Mouse (Mus musculus): ENCODE results near the gene Arhgef25. TPM values are rescaled to one million over a fixed set of nuclear protein-coding genes. Genes with fewer than 3 reads are reported as not detected.
A peak's percentile ranks its signal among the peaks of the same experiment; 100 is the strongest.
"Not testable (repeated sequence)": the region's sequence is repeated elsewhere in the genome, so short reads cannot be mapped to it uniquely, and the experiment has no call there.

Gene Arhgef25
- polyA plus RNA-seq, 1 experiment from 2014 or later: 21.3 TPM

DNA sequence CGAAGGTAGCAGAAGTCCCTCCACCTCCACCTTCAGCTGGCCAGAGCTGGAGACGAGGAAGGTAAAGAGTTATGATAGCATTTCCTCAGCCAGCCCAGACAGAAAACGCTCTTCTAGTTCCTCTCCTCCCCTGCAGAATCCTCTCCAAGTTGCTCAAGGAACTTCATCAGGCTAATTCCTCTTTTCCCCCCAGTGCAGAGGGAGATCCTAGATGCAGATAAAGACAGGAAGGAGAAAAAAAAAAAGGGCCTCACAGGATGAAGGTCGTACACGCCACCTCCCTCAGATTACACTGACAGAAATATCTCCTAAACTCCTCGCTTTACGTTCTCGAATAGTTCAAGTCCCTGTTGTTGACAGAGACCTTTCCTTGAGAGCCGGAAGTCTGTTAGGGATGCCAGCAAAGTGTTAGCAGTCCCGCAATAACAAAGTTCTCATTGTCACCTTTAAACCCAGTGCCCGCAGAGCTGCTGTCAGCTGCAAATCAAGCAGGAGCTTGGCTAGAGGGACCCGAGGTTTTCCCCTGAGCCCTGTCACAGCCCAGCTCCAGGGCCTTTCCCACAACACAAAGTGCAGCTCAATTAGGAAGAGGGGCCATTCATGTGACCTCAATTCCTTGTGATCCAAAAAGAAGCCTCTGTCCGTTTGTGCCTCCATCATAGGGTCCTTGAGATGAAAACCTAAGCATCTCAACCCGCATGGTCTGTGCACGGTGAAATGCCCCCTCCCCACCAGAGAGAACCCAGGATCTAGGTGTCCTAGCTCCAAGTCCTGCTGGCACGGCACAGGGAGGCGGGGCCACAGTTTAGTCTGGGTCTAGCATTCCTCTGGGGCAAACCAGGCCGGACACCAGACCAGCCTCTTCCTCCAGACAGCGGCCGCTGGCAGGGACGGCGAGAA is 4.8 kb upstream of the Arhgef25 start:
- Histone ChIP-seq H3K9ac (peak overlapping the region; percentile 88), H3K4me2 (peak overlapping the region; percentile 94), H3K9me3 (replicated peaks) (no peaks in the 10 kb centered on the region), H3K27ac (ENCODE audit: poor library complexity, severe bottlenecking) (peak overlapping the region; percentile 91), H3K4me1 (replicated peaks) (peaks cover 39% of the 10 kb centered on the region), H3K27me3 (replicated peaks) (no peaks in the 10 kb centered on the region), H3K36me3 (peaks cover 42% of the 10 kb centered on the region), H3K4me3 (peak overlapping the region; percentile 88)
- 8% methylated on average over 22 of the region's 22 CpGs for WGBS
- ATAC-seq (ENCODE audit: insufficient number of reproducible peaks, low FRiP score): peak; percentile 70

DNA sequence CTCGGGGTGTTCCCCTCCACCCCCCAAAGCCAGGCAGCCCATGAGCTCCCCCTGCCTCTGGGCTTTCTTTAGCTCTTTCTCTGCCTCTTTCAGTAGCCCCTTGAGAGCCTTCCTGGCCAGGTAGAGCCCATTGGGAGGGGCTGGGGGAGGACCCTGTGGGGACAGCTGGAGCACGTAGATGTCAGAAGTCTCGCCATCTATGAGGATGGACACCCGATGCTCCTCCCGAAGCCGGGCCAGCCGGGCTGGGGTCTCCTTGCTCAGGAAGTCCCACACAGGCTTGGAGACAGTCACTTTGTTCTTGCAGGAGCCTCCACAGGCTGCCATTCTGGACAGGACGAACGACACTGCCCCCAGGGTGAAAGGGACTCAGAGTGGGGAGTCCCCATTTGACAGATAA is 3.1 kb upstream of the Arhgef25 start:
- H3K4me3 ChIP-seq: no peak overlapping the region
- peaks cover 25% of the 10 kb centered on the region for H3K36me3 ChIP-seq
- H3K4me2 ChIP-seq: no peak overlapping the region
- peaks cover 54% of the 10 kb centered on the region for H3K4me1 ChIP-seq (replicated peaks)
- WGBS: 76% methylated on average over 9 of the region's 9 CpGs
- no peaks in the 10 kb centered on the region for H3K27me3 ChIP-seq (replicated peaks)
- no peaks in the 10 kb centered on the region for H3K9me3 ChIP-seq (replicated peaks)
- no peak for ATAC-seq (ENCODE audit: insufficient number of reproducible peaks, low FRiP score)
- no peak overlapping the region for H3K9ac ChIP-seq
- H3K27ac ChIP-seq (ENCODE audit: poor library complexity, severe bottlenecking): no peak overlapping the region

DNA sequence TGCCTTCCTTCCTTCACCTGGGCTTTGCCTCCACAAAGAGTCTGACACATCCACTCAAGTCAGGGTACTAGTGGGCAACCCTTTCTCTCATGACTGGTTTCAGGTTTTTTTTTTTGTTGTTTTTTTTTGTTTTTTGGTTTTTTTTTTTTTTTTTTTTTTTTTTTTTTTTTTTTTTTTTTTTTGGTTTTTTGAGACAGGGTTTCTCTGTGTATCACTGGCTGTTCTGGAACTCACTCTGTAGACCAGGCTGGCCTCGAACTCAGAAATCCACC is 2.1 kb upstream of the Arhgef25 start:
- not testable (repeated sequence) for H3K9ac ChIP-seq; ATAC-seq (ENCODE audit: insufficient number of reproducible peaks, low FRiP score); H3K27me3 ChIP-seq (replicated peaks); H3K4me2 ChIP-seq; H3K27ac ChIP-seq (ENCODE audit: poor library complexity, severe bottlenecking); H3K4me3 ChIP-seq; H3K9me3 ChIP-seq (replicated peaks)
- Histone ChIP-seq H3K36me3 (peaks cover 19% of the 10 kb centered on the region), H3K4me1 (replicated peaks) (peaks cover 54% of the 10 kb centered on the region)
- 58% methylated on average over 1 of the region's 1 CpGs for WGBS

DNA sequence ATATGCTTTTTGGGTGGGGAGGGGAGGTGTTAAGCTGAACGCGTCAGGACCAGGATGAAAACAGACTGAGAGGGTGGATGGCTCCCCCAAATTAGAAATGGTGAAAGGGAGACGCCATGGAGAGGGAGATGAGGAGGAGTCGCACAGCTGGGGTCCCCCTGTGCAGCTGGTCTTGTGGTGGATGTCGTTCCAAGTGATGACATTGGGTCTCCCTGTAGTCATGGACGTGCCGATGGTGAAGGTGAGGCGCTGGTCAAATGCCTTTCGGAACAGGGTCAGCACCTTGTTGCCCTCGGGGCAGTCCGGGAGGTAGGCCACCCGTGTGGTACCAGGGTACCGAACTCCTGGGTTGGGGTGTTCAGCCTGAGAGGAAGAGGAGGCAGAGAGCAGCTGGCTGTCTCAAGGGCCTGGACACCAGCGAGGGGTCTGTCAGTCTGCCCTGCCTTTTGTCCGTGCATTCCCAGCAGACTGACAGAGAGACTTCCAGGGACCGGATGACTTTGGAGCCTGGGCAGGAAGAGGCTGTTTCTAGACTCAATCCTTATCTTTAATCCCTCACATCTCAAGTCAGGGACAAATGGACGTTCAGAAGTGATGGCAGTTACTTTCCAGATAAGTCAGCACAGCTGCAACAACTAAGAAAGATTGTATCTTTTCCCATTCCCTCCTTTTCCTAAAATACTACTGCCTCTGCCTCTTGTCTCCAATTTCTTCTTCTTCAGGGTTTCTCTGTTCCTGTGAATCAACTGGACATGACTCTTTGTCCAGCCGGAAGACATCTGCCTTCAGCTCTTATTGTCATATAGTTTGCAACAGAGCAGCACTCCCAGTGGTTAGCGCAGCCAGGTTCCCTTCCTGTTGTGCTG is 1.5 kb upstream of the Arhgef25 start:
- ATAC-seq (ENCODE audit: insufficient number of reproducible peaks, low FRiP score): no peak
- H3K27ac ChIP-seq (ENCODE audit: poor library complexity, severe bottlenecking): 0 out of 2 replicates have a peak overlapping the region, but pooled peaks have one; percentile 49
- no peak overlapping the region for H3K9ac ChIP-seq
- H3K9me3 ChIP-seq (replicated peaks): 0 out of 2 replicates have a peak, but pooled peaks cover 3% of the 10 kb centered on the region
- no peak overlapping the region for H3K4me3 ChIP-seq
- peaks cover 25% of the 10 kb centered on the region for H3K36me3 ChIP-seq
- no peaks in the 10 kb centered on the region; the same call in 1 of the 2 replicates for H3K27me3 ChIP-seq (replicated peaks)
- peaks cover 50% of the 10 kb centered on the region for H3K4me1 ChIP-seq (replicated peaks)
- no peak overlapping the region for H3K4me2 ChIP-seq
- 56% methylated on average over 19 of the region's 19 CpGs for WGBS

DNA sequence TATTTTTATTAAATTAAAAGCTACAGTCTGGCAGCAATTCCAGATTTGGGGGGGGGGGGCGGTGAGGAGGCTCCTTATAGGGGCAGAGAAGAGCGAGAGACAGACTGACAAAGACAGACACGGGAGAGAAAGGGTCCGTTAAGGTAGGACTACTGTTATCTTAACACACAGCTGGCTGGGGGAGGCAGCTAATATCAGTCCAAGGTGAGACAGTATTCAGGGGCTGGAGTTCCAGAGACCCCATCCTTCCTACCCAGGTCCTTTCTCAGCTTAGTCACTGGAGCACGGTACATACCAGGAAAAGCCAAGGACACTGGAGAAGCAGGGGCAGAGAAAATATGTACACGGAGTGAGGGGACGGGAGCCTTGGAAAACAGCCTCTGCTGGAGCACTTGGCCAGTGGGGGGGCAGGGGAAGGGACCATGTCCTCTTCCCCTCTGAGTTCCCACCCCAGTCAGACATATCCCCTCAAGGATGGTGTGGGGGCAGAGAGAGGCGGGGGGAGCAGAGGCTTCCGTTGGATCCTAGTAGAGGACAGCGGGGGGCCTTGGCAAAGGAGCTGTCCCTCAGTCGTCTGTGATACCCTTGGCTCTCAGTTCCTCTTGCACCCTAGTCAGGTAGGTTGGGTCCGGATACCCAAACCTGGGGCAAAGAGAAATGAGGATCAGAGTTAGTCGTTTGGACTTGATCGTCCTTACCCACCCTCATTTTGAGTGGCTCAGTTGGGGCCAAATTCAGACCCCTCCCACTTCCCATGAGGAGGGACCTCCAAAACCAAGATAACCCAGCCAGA is 711 bp upstream of the Arhgef25 start:
- Histone ChIP-seq H3K27ac (ENCODE audit: poor library complexity, severe bottlenecking) (peak overlapping the region; percentile 56; the same call in 1 of the 2 replicates), H3K4me1 (replicated peaks) (peaks cover 49% of the 10 kb centered on the region), H3K9ac (peak overlapping the region; percentile 83; the same call in 1 of the 2 replicates), H3K4me2 (peak overlapping the region; percentile 97), H3K9me3 (replicated peaks) (0 out of 2 replicates have a peak, but pooled peaks cover 3% of the 10 kb centered on the region), H3K36me3 (peaks cover 25% of the 10 kb centered on the region), H3K4me3 (peak overlapping the region; percentile 81), H3K27me3 (replicated peaks) (peaks cover 2% of the 10 kb centered on the region; the same call in 1 of the 2 replicates)
- WGBS: 32% methylated on average over 13 of the region's 14 CpGs
- ATAC-seq (ENCODE audit: insufficient number of reproducible peaks, low FRiP score): no peak

DNA sequence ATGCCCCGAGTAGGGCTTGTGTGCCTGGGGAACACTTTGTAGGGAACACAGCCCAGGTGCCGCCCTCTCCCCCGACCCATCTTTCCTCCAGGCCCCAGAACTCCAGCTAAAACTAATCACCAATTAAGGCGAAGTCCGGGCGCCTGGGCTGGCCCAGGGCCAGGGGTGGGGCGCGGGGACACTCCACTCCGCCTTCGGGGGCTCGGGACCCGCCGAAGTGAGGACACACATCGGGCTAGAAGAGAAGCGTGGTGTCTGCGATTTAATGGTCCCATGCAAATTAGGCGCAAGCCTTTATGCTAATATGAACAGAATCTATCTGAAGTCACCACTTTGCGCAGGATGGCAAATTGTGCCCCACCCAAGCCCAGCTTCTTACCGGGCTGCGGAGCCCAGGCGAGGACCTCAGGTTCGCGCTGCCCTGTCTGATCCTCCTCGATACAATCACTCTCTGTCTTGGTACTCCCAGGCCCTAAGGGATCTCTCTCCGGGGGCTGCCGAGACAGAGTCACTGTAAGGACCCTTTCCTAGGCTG is 700 bp downstream of the Arhgef25 start:
- H3K9ac ChIP-seq: peak overlapping the region; percentile 83
- H3K4me2 ChIP-seq: peak overlapping the region; percentile 97
- H3K4me3 ChIP-seq: peak overlapping the region; percentile 81
- peaks cover 40% of the 10 kb centered on the region for H3K4me1 ChIP-seq (replicated peaks)
- WGBS: 0% methylated on average over 26 of the region's 26 CpGs
- peaks cover 25% of the 10 kb centered on the region for H3K36me3 ChIP-seq
- peak; percentile 15 for ATAC-seq (ENCODE audit: insufficient number of reproducible peaks, low FRiP score)
- peaks cover 14% of the 10 kb centered on the region for H3K27me3 ChIP-seq (replicated peaks)
- H3K27ac ChIP-seq (ENCODE audit: poor library complexity, severe bottlenecking): peak overlapping the region; percentile 56
- 0 out of 2 replicates have a peak, but pooled peaks cover 3% of the 10 kb centered on the region for H3K9me3 ChIP-seq (replicated peaks)

DNA sequence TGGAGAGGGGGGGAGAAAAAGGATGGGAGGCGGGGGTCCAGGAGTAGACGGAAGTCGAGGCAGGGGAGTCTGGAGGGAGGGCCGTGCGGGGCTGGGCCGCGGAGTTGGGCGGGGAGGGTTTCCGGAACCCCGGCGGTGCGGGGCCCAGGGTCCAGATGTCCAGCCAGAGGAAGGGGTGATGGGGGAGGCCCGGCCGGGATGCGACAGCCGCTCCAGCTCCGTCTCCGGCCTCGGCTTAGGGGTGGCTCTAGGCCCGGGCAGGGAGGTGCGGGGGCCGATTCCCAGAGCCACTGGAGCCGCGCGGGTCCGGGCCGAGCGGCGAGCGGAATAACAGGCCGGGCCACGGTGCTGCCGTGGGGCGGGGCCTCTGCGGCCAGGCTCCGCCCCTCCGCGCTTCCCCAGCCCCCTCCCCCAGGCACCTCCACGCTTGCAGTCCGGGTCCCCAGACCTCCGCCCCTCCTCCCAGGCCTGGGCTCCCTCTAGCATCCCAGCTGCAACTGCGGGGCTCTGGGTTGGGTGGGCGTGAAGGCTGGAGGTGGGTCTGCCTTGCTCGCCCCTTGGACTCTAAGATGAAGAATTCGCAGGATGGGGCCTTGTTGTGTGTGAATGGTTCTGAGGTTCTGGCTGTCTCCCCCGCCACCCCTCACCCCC is 1.3 kb downstream of the Arhgef25 start:
- Histone ChIP-seq H3K4me3 (peak overlapping the region; percentile 81), H3K4me2 (peak overlapping the region; percentile 97), H3K9ac (peak overlapping the region; percentile 83), H3K36me3 (peaks cover 25% of the 10 kb centered on the region), H3K4me1 (replicated peaks) (peaks cover 45% of the 10 kb centered on the region), H3K27ac (ENCODE audit: poor library complexity, severe bottlenecking) (peak overlapping the region; percentile 56), H3K9me3 (replicated peaks) (0 out of 2 replicates have a peak, but pooled peaks cover 3% of the 10 kb centered on the region), H3K27me3 (replicated peaks) (peaks cover 20% of the 10 kb centered on the region)
- under 1% methylated on average over 46 of the region's 46 CpGs for WGBS
- peak; percentile 88 for ATAC-seq (ENCODE audit: insufficient number of reproducible peaks, low FRiP score)

DNA sequence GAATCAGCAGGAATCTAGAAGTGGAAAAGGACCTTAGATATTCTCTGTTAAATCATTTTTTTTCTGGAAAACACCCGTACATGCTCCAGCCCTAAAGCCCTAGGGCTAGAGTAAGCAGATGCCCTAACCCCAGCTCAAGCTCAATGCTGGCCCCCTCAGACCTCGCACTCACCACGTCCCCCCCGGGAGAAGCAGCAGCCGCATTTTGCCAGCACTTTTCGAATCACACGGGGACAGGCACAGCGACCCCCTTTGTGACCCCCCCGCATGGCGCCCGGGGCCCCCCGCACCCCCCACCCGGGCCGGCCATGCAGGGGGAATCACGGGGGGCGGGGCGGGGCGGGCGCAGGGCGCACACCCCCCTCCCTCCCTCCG is 1.8 kb downstream of the Arhgef25 start:
- H3K4me1 ChIP-seq (replicated peaks): peaks cover 45% of the 10 kb centered on the region
- WGBS: 2% methylated on average over 13 of the region's 21 CpGs

DNA sequence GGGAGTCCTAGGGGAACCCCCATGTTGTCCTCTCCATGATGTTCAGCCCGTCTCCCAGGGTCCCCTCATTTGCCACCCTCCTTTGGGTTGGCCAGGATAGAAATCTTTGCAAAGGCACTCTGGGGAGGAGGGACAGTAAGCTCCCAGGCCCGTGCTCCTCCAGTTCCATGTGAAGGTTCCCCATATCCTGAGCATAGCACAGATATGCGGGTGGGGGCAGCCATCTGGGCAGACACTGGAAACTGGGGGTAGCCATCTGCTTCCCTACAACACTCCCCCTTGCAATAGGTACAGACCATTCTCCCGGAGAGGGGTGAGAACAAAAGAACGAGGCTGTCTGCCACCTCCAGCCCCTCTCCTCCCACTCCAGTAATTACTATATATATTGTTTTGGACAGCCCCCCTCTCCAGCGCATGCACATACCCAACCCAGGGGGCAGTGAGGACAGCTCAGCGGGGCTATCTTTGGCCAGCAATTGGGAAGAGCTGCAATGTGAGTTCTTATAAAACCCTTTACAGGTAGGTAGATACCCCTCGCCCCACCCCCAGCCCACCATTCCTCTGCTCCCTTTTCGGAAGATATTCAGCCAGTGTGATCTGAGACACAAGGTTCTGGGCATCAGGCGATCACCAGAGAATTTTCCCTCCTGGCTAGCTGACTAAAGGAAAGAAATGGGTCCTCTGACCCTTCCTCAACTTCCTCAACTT is 2.4 kb downstream of the Arhgef25 start:
- Histone ChIP-seq H3K9ac (0 out of 2 replicates have a peak overlapping the region, but pooled peaks have one; percentile 83), H3K9me3 (replicated peaks) (0 out of 2 replicates have a peak, but pooled peaks cover 3% of the 10 kb centered on the region), H3K4me3 (peak overlapping the region; percentile 81), H3K4me1 (replicated peaks) (peaks cover 45% of the 10 kb centered on the region), H3K27me3 (replicated peaks) (peaks cover 30% of the 10 kb centered on the region), H3K4me2 (peak overlapping the region; percentile 97), H3K36me3 (peaks cover 21% of the 10 kb centered on the region), H3K27ac (ENCODE audit: poor library complexity, severe bottlenecking) (no peak overlapping the region)
- WGBS: 48% methylated on average over 10 of the region's 10 CpGs
- ATAC-seq (ENCODE audit: insufficient number of reproducible peaks, low FRiP score): no peak

More for the DNA sequence above, 1.8 kb downstream of the Arhgef25 start:
- Histone ChIP-seq H3K4me3 (peak overlapping the region; percentile 81), H3K4me2 (peak overlapping the region; percentile 97), H3K36me3 (peaks cover 25% of the 10 kb centered on the region), H3K27me3 (replicated peaks) (peaks cover 25% of the 10 kb centered on the region), H3K9ac (peak overlapping the region; percentile 83), H3K27ac (ENCODE audit: poor library complexity, severe bottlenecking) (peak overlapping the region; percentile 56), H3K9me3 (replicated peaks) (0 out of 2 replicates have a peak, but pooled peaks cover 3% of the 10 kb centered on the region)
- no peak for ATAC-seq (ENCODE audit: insufficient number of reproducible peaks, low FRiP score)

All from heart, embryonic 12.5 days (tissue).